Mouse (Mus musculus) CH12.LX (cell line): ENCODE measurements at regions not wholly inside any gene's neighbourhood (a gene's known extent, or its start where the extent isn't known, plus 50 kb on each side); places are given as distances from the start of the nearest gene placed in this dataset.

Experiments used
- CHD1 ChIP-seq: IDR thresholded peaks from 2 replicates; pipeline ENCODE4 v1.6.1; 2012; ENCODE audit warnings: low read depth, low read length, improper control_type of control experiment, inconsistent platforms
- CTCF ChIP-seq, 2 experiments: IDR thresholded peaks in 1 of 2; conservative IDR thresholded peaks in 1 of 2; 2 replicates each; pipeline ENCODE4 v1.5.1; 2011 to 2012; ENCODE audit warnings: low read depth in 2 of 2, low read length in 2 of 2, improper control_type of control experiment in 1 of 2, inconsistent platforms in 1 of 2, mild to moderate bottlenecking in 1 of 2, moderate library complexity in 1 of 2
- ETS1 ChIP-seq: conservative IDR thresholded peaks from 2 replicates; pipeline ENCODE4 v1.6.1; 2012; ENCODE audit warnings: low read depth, mild to moderate bottlenecking, inconsistent platforms, low read length, improper control_type of control experiment, moderate library complexity
- HCFC1 ChIP-seq: IDR thresholded peaks from 2 replicates; pipeline ENCODE4 v1.6.1; 2012; ENCODE audit warnings: low read depth, mild to moderate bottlenecking, inconsistent platforms, low read length, improper control_type of control experiment
- JUND ChIP-seq: conservative IDR thresholded peaks from 2 replicates; pipeline ENCODE4 v1.6.1; 2011; ENCODE audit warnings: low read depth, low read length, improper control_type of control experiment
- MAFK ChIP-seq: IDR thresholded peaks from 2 replicates; pipeline ENCODE4 v1.6.1; 2011; ENCODE audit warnings: low read length, improper control_type of control experiment; ENCODE audit not compliant: insufficient replicate concordance
- MXI1 ChIP-seq: IDR thresholded peaks from 2 replicates; pipeline ENCODE4 v1.6.1; 2011; ENCODE audit warnings: mild to moderate bottlenecking, low read depth, low read length, improper control_type of control experiment
- POLR2A ChIP-seq: IDR thresholded peaks from 2 replicates; pipeline ENCODE4 v1.6.1; 2011; ENCODE audit warnings: low read depth, mild to moderate bottlenecking, improper control_type of control experiment, low read length
- UBTF ChIP-seq: IDR thresholded peaks from 2 replicates; pipeline ENCODE4 v1.6.1; 2012; ENCODE audit warnings: low read depth, mild to moderate bottlenecking, inconsistent platforms, low read length, improper control_type of control experiment, moderate library complexity

DNA sequence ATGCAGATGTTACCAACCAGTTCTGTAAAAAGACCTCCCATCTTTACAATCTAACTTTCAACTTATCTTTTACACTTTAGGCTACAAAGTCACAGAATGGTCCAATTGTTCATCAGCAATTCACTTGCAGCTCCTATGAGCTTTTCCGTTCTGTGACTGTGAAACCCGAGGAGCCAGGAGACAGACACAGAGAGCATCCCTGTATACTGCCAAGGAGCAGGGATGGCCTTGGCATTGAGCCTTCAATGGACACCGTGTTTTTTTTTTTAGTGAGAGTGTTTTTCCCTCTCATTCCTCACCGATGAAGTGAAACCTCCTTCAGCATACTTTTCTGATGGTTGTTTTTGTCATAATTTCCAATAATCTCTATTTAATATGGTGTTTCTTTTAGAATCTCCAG, 555.1 kb downstream of the Cdh8 start:
- TF ChIP-seq POLR2A (no peak), CTCF (conservative IDR thresholded peaks at IDR 0.05 in 1 of 2, IDR thresholded peaks at IDR 0.05 in 1 of 2; ENCODE audit: low read depth in 2 of 2, low read length in 2 of 2) (no peak), ETS1 (no peak), MAFK (no peak), CHD1 (no peak), MXI1 (no peak), HCFC1 (no peak), JUND (no peak), UBTF (no peak)
